30 mouse cellular contexts compared by ENCODE assay signal in genomic region chr8:88124850-88125249, GRCm38 (mm10). TPM values are rescaled to one million over a fixed set of nuclear protein-coding genes. Genes with fewer than 3 reads are reported as not detected.
DNase-seq lines count a peak whose midpoint lies in the region; ATAC-seq lines count a peak whose summit lies in the region.
"Had no signal": no experiment of that assay in that cellular context is flagged by ENCODE, and none has a peak within 500 bp of the region (broad histone marks: within the 10 kb centered on the region; RNA-seq: fewer than 3 reads in every experiment).

No protein-coding gene starts in this region.

- ATAC-seq in embryonic facial prominence, embryonic 12.5 days (ENCODE audit: insufficient number of reproducible peaks, insufficient read depth, low FRiP score, low TSS enrichment) = no peak
- ATAC-seq in liver, embryonic 16.5 days (ENCODE audit: low read depth) = peak; percentile 68
- no peak for ATAC-seq in forebrain, embryonic 12.5 days (ENCODE audit: low FRiP score)
- ATAC-seq: forebrain, embryonic 15.5 days; hindbrain, embryonic 16.5 days had no signal

- 93% methylated on average over 2 of the region's 2 CpGs for WGBS in embryonic facial prominence, embryonic 12.5 days
- WGBS in embryonic facial prominence, embryonic 10.5 days = 91% methylated on average over 2 of the region's 2 CpGs
- 60% methylated on average over 2 of the region's 2 CpGs for WGBS in liver, embryonic 16.5 days (ENCODE audit: insufficient replicate concordance)
- WGBS in forebrain, embryonic 12.5 days = 98% methylated on average over 2 of the region's 2 CpGs

- no peak overlapping the region for H3K4me3 ChIP-seq in embryonic facial prominence, embryonic 12.5 days
- H3K4me3 ChIP-seq in embryonic facial prominence, embryonic 10.5 days = no peak overlapping the region
- peak overlapping the region; percentile 28 for H3K4me3 ChIP-seq in erythroblast, embryonic 14.5 days (replicated peaks)
- no peak overlapping the region for H3K4me3 ChIP-seq in liver, embryonic 16.5 days (ENCODE audit: low read depth, low read length)
- no peak overlapping the region for H3K4me3 ChIP-seq in forebrain, embryonic 12.5 days (replicated peaks)
- H3K4me3 ChIP-seq: forebrain, embryonic 15.5 days; gastrocnemius, adult 2 months; heart, adult 2 months; heart, embryonic 13.5 days; kidney, embryonic 15.5 days; layer of hippocampus, adult 2 months; limb, embryonic 13.5 days; midbrain, embryonic 12.5 days; neural tube, embryonic 13.5 days; stomach, embryonic 15.5 days had no signal

- peaks cover 53% of the 10 kb centered on the region for H3K36me3 ChIP-seq in embryonic facial prominence, embryonic 12.5 days
- H3K36me3 ChIP-seq in embryonic facial prominence, embryonic 10.5 days (replicated peaks) = peaks cover 93% of the 10 kb centered on the region
- H3K36me3 ChIP-seq in erythroblast, embryonic 14.5 days (ENCODE audit: control insufficient read depth) = peaks cover 89% of the 10 kb centered on the region
- H3K36me3 ChIP-seq in liver, embryonic 16.5 days (ENCODE audit: control insufficient read depth, insufficient read depth) = peaks cover 13% of the 10 kb centered on the region
- H3K36me3 ChIP-seq in forebrain, embryonic 12.5 days (replicated peaks) = peaks cover 62% of the 10 kb centered on the region

- DNase-seq in embryonic facial prominence, embryonic 10.5 days (ENCODE audit: low spot score) = no peak
- DNase-seq in lung, postnatal 10 days = peak; percentile 13
- DNase-seq in lung, adult 18-20 months = no peak
- DNase-seq in ovary, postnatal 36 days (ENCODE audit: low spot score) = no peak
- DNase-seq: adrenal gland, adult 8-10 months; cerebellum, adult 11-12 months; cerebellum, adult 9-11 months; embryo, embryonic 11 days; gastrocnemius, adult 2 months; gastrocnemius, postnatal 36 days; heart, adult 2 months; heart, postnatal 14 days; kidney, adult 18-20 months; kidney, postnatal 36 days; lung, embryonic 14.5 days; right cerebral cortex, postnatal 14 days had no signal

- 0 out of 2 replicates have a peak overlapping the region, but pooled peaks have one; percentile 11 for H3K27ac ChIP-seq in embryonic facial prominence, embryonic 12.5 days
- no peak overlapping the region for H3K27ac ChIP-seq in embryonic facial prominence, embryonic 10.5 days (replicated peaks)
- H3K27ac ChIP-seq in liver, embryonic 16.5 days (ENCODE audit: low read length) = peak overlapping the region; percentile 31; the same call in 1 of the 2 replicates
- no peak overlapping the region for H3K27ac ChIP-seq in forebrain, embryonic 12.5 days
- H3K27ac ChIP-seq: forebrain, embryonic 15.5 days; gastrocnemius, adult 2 months; heart, adult 2 months; heart, embryonic 13.5 days; kidney, embryonic 15.5 days; layer of hippocampus, adult 2 months; limb, embryonic 13.5 days; midbrain, embryonic 12.5 days; neural tube, embryonic 13.5 days; stomach, embryonic 15.5 days had no signal

- no peaks in the 10 kb centered on the region for H3K4me1 ChIP-seq in embryonic facial prominence, embryonic 12.5 days
- H3K4me1 ChIP-seq in embryonic facial prominence, embryonic 10.5 days = peaks cover 3% of the 10 kb centered on the region
- H3K4me1 ChIP-seq in erythroblast, embryonic 14.5 days (ENCODE audit: control insufficient read depth) = peaks cover 31% of the 10 kb centered on the region
- H3K4me1 ChIP-seq in liver, embryonic 16.5 days (ENCODE audit: control insufficient read depth, low read depth, low read length) = peaks cover 10% of the 10 kb centered on the region
- H3K4me1 ChIP-seq in forebrain, embryonic 12.5 days = peaks cover 3% of the 10 kb centered on the region; the same call in 1 of the 2 replicates
- H3K4me1 ChIP-seq: kidney, embryonic 15.5 days; limb, embryonic 13.5 days; midbrain, embryonic 12.5 days; stomach, embryonic 15.5 days had no signal

- H3K9ac ChIP-seq in embryonic facial prominence, embryonic 12.5 days = no peak overlapping the region
- H3K9ac ChIP-seq in liver, embryonic 16.5 days (ENCODE audit: low read depth, low read length) = no peak overlapping the region
- H3K9ac ChIP-seq in forebrain, embryonic 12.5 days = no peak overlapping the region
- H3K9ac ChIP-seq: forebrain, embryonic 15.5 days; heart, embryonic 13.5 days; kidney, embryonic 15.5 days; limb, embryonic 13.5 days; lung, embryonic 14.5 days; midbrain, embryonic 12.5 days; neural tube, embryonic 13.5 days; stomach, embryonic 15.5 days had no signal

- no peaks in the 10 kb centered on the region for H3K9me3 ChIP-seq in embryonic facial prominence, embryonic 12.5 days
- H3K9me3 ChIP-seq in embryonic facial prominence, embryonic 10.5 days = no peaks in the 10 kb centered on the region
- H3K9me3 ChIP-seq in erythroblast, embryonic 14.5 days (ENCODE audit: control insufficient read depth, low read length) = no peaks in the 10 kb centered on the region
- no peaks in the 10 kb centered on the region for H3K9me3 ChIP-seq in liver, embryonic 16.5 days (replicated peaks; ENCODE audit: control insufficient read depth, low read length)
- H3K9me3 ChIP-seq in forebrain, embryonic 12.5 days = no peaks in the 10 kb centered on the region
- H3K9me3 ChIP-seq: forebrain, embryonic 15.5 days; heart, embryonic 13.5 days; kidney, embryonic 15.5 days; limb, embryonic 13.5 days; midbrain, embryonic 12.5 days; neural tube, embryonic 13.5 days; stomach, embryonic 15.5 days had no signal

- H3K4me2 ChIP-seq in embryonic facial prominence, embryonic 12.5 days (replicated peaks) = no peak overlapping the region
- no peak overlapping the region for H3K4me2 ChIP-seq in liver, embryonic 16.5 days (ENCODE audit: low read depth, low read length)
- no peak overlapping the region for H3K4me2 ChIP-seq in forebrain, embryonic 12.5 days
- H3K4me2 ChIP-seq: forebrain, embryonic 15.5 days; heart, embryonic 13.5 days; kidney, embryonic 15.5 days; limb, embryonic 13.5 days; lung, embryonic 14.5 days; midbrain, embryonic 12.5 days; neural tube, embryonic 13.5 days; stomach, embryonic 15.5 days had no signal

- no peaks in the 10 kb centered on the region for H3K27me3 ChIP-seq in embryonic facial prominence, embryonic 12.5 days
- H3K27me3 ChIP-seq in embryonic facial prominence, embryonic 10.5 days (replicated peaks; ENCODE audit: low read depth, poor library complexity, severe bottlenecking) = no peaks in the 10 kb centered on the region
- H3K27me3 ChIP-seq in erythroblast, embryonic 14.5 days (ENCODE audit: control insufficient read depth) = no peaks in the 10 kb centered on the region
- H3K27me3 ChIP-seq in liver, embryonic 16.5 days (ENCODE audit: control insufficient read depth, insufficient read depth, low read depth, low read length) = no peaks in the 10 kb centered on the region
- no peaks in the 10 kb centered on the region for H3K27me3 ChIP-seq in forebrain, embryonic 12.5 days
- H3K27me3 ChIP-seq: CH12.LX; forebrain, embryonic 15.5 days; heart, embryonic 13.5 days; kidney, embryonic 15.5 days; limb, embryonic 13.5 days; midbrain, embryonic 12.5 days; neural tube, embryonic 13.5 days; stomach, embryonic 15.5 days had no signal

RNA-seq across cellular contexts. Expression of gene Cnep1r1, which starts 6.3 kb away (rescaled TPM):
- 61.5 and 62.4 TPM in 2 replicates for polyA plus RNA-seq in embryonic facial prominence, embryonic 12.5 days (2016; fragmentation: Nextera tagmentation; extraction: Ambion mirVana)
- polyA plus RNA-seq in embryonic facial prominence, embryonic 10.5 days (2016; fragmentation: Nextera tagmentation; extraction: Ambion mirVana) = 45.6 and 47.7 TPM in 2 replicates
- 0.82 and 0.98 TPM in 2 replicates for polyA plus RNA-seq in erythroblast, embryonic 14.5 days (2012)
- 22.4 and 25.4 TPM in 2 replicates for polyA plus RNA-seq in liver, embryonic 16.5 days (2015; fragmentation: Nextera tagmentation; extraction: Ambion mirVana)
- 51.4 and 52.0 TPM in 2 replicates for polyA plus RNA-seq in forebrain, embryonic 12.5 days (2016; fragmentation: Nextera tagmentation; extraction: Ambion mirVana)

RNA-seq across cellular contexts. Expression of gene Heatr3, which starts 12.8 kb away (rescaled TPM):
- polyA plus RNA-seq in embryonic facial prominence, embryonic 12.5 days (2016; fragmentation: Nextera tagmentation; extraction: Ambion mirVana) = 60.6 and 64.9 TPM in 2 replicates
- 52.1 and 55.0 TPM in 2 replicates for polyA plus RNA-seq in embryonic facial prominence, embryonic 10.5 days (2016; fragmentation: Nextera tagmentation; extraction: Ambion mirVana)
- polyA plus RNA-seq in erythroblast, embryonic 14.5 days (2012) = 0.11 and 0.15 TPM in 2 replicates
- 15.8 and 16.9 TPM in 2 replicates for polyA plus RNA-seq in liver, embryonic 16.5 days (2015; fragmentation: Nextera tagmentation; extraction: Ambion mirVana)
- polyA plus RNA-seq in forebrain, embryonic 12.5 days (2016; fragmentation: Nextera tagmentation; extraction: Ambion mirVana) = 43.3 and 43.7 TPM in 2 replicates

Comparison
In these comparisons a context has a peak if more than half of its experiments do, and no peak if none do; other contexts are left out.
1. H3K27ac ChIP-seq: peak in embryonic facial prominence, embryonic 12.5 days (single experiment) and liver, embryonic 16.5 days (single experiment); none in embryonic facial prominence, embryonic 10.5 days (single experiment) and forebrain, embryonic 12.5 days (single experiment).
2. RNA of gene Cnep1r1, which starts 6.3 kb away (polyA plus RNA-seq): 61.5 to 62.4 TPM in embryonic facial prominence, embryonic 12.5 days, 51.4 to 52.0 TPM in forebrain, embryonic 12.5 days, 45.6 to 47.7 TPM in embryonic facial prominence, embryonic 10.5 days and 22.4 to 25.4 TPM in liver, embryonic 16.5 days; 0.82 to 0.98 TPM in erythroblast, embryonic 14.5 days; every median in the first group is over 10 times any median in the second.
3. RNA of gene Heatr3, which starts 12.8 kb away (polyA plus RNA-seq): 60.6 to 64.9 TPM in embryonic facial prominence, embryonic 12.5 days, 52.1 to 55.0 TPM in embryonic facial prominence, embryonic 10.5 days, 43.3 to 43.7 TPM in forebrain, embryonic 12.5 days and 15.8 to 16.9 TPM in liver, embryonic 16.5 days; 0.11 to 0.15 TPM in erythroblast, embryonic 14.5 days; every median in the first group is over 10 times any median in the second.